Mouse (Mus musculus) testis, adult 2 months (tissue): ENCODE measurements around the gene Ptgds. TPM values are rescaled to one million over a fixed set of nuclear protein-coding genes. Genes with fewer than 3 reads are reported as not detected.

ENCODE experiments used
- H3K27ac ChIP-seq: fragments of 200-500 bp; 2 replicates; pipeline ENCODE4 v1.5.1; 2012; ENCODE audit warnings: low read depth, low read length; ENCODE audit not compliant: control insufficient read depth, insufficient read depth
- H3K27me3 ChIP-seq: fragments of 200-500 bp; 2 replicates; pipeline ENCODE4 v1.6.1; 2012; ENCODE audit warnings: mild to moderate bottlenecking, low read length, moderate library complexity; ENCODE audit not compliant: control insufficient read depth, insufficient read depth
- H3K36me3 ChIP-seq: fragments of 200-500 bp; 2 replicates; pipeline ENCODE4 v1.6.1; 2012; ENCODE audit warnings: mild to moderate bottlenecking, low read length; ENCODE audit not compliant: control insufficient read depth, insufficient read depth
- H3K4me1 ChIP-seq: fragments of 200-500 bp; 2 replicates; pipeline ENCODE4 v1.6.1; 2012; ENCODE audit warnings: low read length; ENCODE audit not compliant: control insufficient read depth, insufficient read depth
- H3K4me3 ChIP-seq: fragments of 200-500 bp; 2 replicates; pipeline ENCODE4 v1.5.1; 2012; ENCODE audit warnings: low read depth, mild to moderate bottlenecking, low read length, moderate library complexity, mixed read lengths; ENCODE audit not compliant: control insufficient read depth
- CTCF ChIP-seq: fragments of 200-500 bp; IDR thresholded peaks from 2 replicates; pipeline ENCODE4 v1.5.1; 2012; ENCODE audit warnings: low read depth, mild to moderate bottlenecking, inconsistent platforms, low read length, moderate library complexity; ENCODE audit not compliant: control insufficient read depth, insufficient read depth, insufficient replicate concordance
- POLR2A ChIP-seq: fragments of 200-500 bp; IDR thresholded peaks from 2 replicates; pipeline ENCODE4 v1.6.1; 2012; ENCODE audit warnings: low read depth, mild to moderate bottlenecking, inconsistent platforms, low read length, moderate library complexity; ENCODE audit not compliant: control insufficient read depth
- polyA plus RNA-seq: library from polyadenylated mRNA; depleted of rRNA; stranded (reverse); fragments of >200 nt; gene quantifications from 2 replicates; pipeline ENCODE4 v1.2.3, GENCODE M21; 2012

The Ptgds gene
- polyA plus RNA-seq, 1 experiment, result 311 TPM

- Histone ChIP-seq H3K36me3 (no peaks in the 10 kb centered on the region), H3K27me3 (no peaks in the 10 kb centered on the region), H3K4me1 (no peaks in the 10 kb centered on the region), H3K4me3 (no peak overlapping the region), H3K27ac (no peak overlapping the region)
- TF ChIP-seq POLR2A, result no peak
- TF ChIP-seq CTCF, result no peak
Observed at GRCm38 (mm10) chr2:25436286-25436820, 33.5 kb downstream of the Ptgds start.

GRCm38 (mm10) chr2:25434292-25434691 is 35.6 kb downstream of the Ptgds start:
- no peak for TF ChIP-seq CTCF
- H3K4me1 ChIP-seq, result peaks cover under 1% of the 10 kb centered on the region; the same call in 1 of the 2 replicates
- no peaks in the 10 kb centered on the region for H3K27me3 ChIP-seq
- H3K27ac ChIP-seq, result no peak overlapping the region
- no peaks in the 10 kb centered on the region for H3K36me3 ChIP-seq
- no peak overlapping the region for H3K4me3 ChIP-seq

- Histone ChIP-seq H3K4me1 (peaks cover 6% of the 10 kb centered on the region), H3K36me3 (no peaks in the 10 kb centered on the region), H3K4me3 (no peak overlapping the region), H3K27ac (no peak overlapping the region), H3K27me3 (no peaks in the 10 kb centered on the region)
- no peak for TF ChIP-seq POLR2A
- TF ChIP-seq CTCF, result no peak
Observed at GRCm38 (mm10) chr2:25433101-25433500, 36.7 kb downstream of the Ptgds start.

GRCm38 (mm10) chr2:25432326-25433098 is 37.3 kb downstream of the Ptgds start:
- Histone ChIP-seq H3K36me3 (no peaks in the 10 kb centered on the region), H3K4me1 (peaks cover 6% of the 10 kb centered on the region), H3K4me3 (no peak overlapping the region), H3K27ac (no peak overlapping the region), H3K27me3 (no peaks in the 10 kb centered on the region)
- TF ChIP-seq POLR2A, result no peak
- no peak for TF ChIP-seq CTCF

GRCm38 (mm10) chr2:25431308-25431855 is 38.5 kb downstream of the Ptgds start:
- Histone ChIP-seq H3K4me1 (peaks cover 6% of the 10 kb centered on the region), H3K27me3 (no peaks in the 10 kb centered on the region), H3K36me3 (no peaks in the 10 kb centered on the region), H3K27ac (no peak overlapping the region), H3K4me3 (no peak overlapping the region)
- TF ChIP-seq POLR2A, result no peak
- no peak for TF ChIP-seq CTCF

- TF ChIP-seq CTCF (no peak), POLR2A (no peak)
- H3K27ac ChIP-seq, result no peak overlapping the region
- peaks cover 6% of the 10 kb centered on the region for H3K4me1 ChIP-seq
- no peak overlapping the region for H3K4me3 ChIP-seq
- no peaks in the 10 kb centered on the region for H3K27me3 ChIP-seq
- H3K36me3 ChIP-seq, result no peaks in the 10 kb centered on the region
Observed at GRCm38 (mm10) chr2:25430395-25431233, 39.2 kb downstream of the Ptgds start.
